In the genomic region with DNA sequence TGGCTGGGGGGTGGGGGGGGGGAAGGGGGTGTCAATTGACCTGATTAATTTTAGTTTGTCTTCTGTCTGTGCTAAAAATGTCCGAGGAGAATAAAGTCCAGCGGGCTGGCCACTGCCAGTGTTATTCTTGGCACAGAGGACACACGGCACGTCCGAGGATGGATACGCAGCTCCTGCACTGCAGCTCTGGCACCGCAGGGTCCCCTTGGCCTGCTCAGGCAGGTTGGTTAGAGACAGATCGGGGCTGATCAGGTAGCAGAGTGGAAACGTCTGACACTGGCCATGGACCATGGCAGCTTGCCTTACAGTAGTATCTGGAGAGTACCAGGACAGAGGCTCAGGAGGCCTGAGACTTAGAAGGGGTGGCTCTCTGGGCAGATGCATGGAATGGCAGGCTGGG, we compare ENCODE assay signal across 14 mouse cellular contexts. TPM values are rescaled to one million over a fixed set of nuclear protein-coding genes. Genes with fewer than 3 reads are reported as not detected.
DNase-seq lines count a peak whose midpoint lies in the region; ATAC-seq lines count a peak whose summit lies in the region.
"Had no signal": no experiment of that assay in that cellular context is flagged by ENCODE, and none has a peak within 500 bp of the region (broad histone marks: within the 10 kb centered on the region; RNA-seq: fewer than 3 reads in every experiment).

No protein-coding gene starts in this region.

- no peaks in the 10 kb centered on the region for H3K27me3 ChIP-seq in forebrain, embryonic 10.5 days (ENCODE audit: poor library complexity, severe bottlenecking)
- H3K27me3 ChIP-seq in forebrain, embryonic 14.5 days (replicated peaks; ENCODE audit: control insufficient read depth, insufficient read depth, low read length) = no peaks in the 10 kb centered on the region
- H3K27me3 ChIP-seq in kidney, embryonic 14.5 days (ENCODE audit: control insufficient read depth, insufficient read depth, low read length) = no peaks in the 10 kb centered on the region
- H3K27me3 ChIP-seq: liver, embryonic 12.5 days had no signal

- no peak overlapping the region for H3K4me3 ChIP-seq in forebrain, embryonic 10.5 days
- no peak overlapping the region for H3K4me3 ChIP-seq in forebrain, embryonic 14.5 days (ENCODE audit: low read depth, low read length)
- no peak overlapping the region for H3K4me3 ChIP-seq in kidney, embryonic 14.5 days (ENCODE audit: low read length)
- H3K4me3 ChIP-seq: liver, embryonic 12.5 days had no signal

- 82% methylated on average over 9 of the region's 9 CpGs for WGBS in forebrain, embryonic 10.5 days
- 67% methylated on average over 9 of the region's 9 CpGs for WGBS in forebrain, embryonic 14.5 days
- 43% methylated on average over 9 of the region's 9 CpGs for WGBS in kidney, embryonic 14.5 days

- no peaks in the 10 kb centered on the region for H3K36me3 ChIP-seq in forebrain, embryonic 10.5 days (replicated peaks)
- peaks cover 3% of the 10 kb centered on the region; the same call in 1 of the 2 replicates for H3K36me3 ChIP-seq in forebrain, embryonic 14.5 days (ENCODE audit: control insufficient read depth, insufficient read depth, low read length)
- H3K36me3 ChIP-seq in kidney, embryonic 14.5 days (ENCODE audit: control insufficient read depth, insufficient read depth, low read length) = peaks cover 2% of the 10 kb centered on the region; the same call in 1 of the 2 replicates
- H3K36me3 ChIP-seq: liver, embryonic 12.5 days had no signal

- peaks cover 31% of the 10 kb centered on the region for H3K4me1 ChIP-seq in forebrain, embryonic 10.5 days
- H3K4me1 ChIP-seq in forebrain, embryonic 14.5 days (ENCODE audit: control insufficient read depth, insufficient read depth, low read length) = peaks cover 5% of the 10 kb centered on the region
- no peaks in the 10 kb centered on the region for H3K4me1 ChIP-seq in kidney, embryonic 14.5 days (ENCODE audit: control insufficient read depth, insufficient read depth, low read length)
- H3K4me1 ChIP-seq: liver, embryonic 12.5 days had no signal

- no peaks in the 10 kb centered on the region for H3K9me3 ChIP-seq in forebrain, embryonic 10.5 days
- no peaks in the 10 kb centered on the region for H3K9me3 ChIP-seq in forebrain, embryonic 14.5 days (replicated peaks; ENCODE audit: control insufficient read depth, low read length)
- no peaks in the 10 kb centered on the region for H3K9me3 ChIP-seq in kidney, embryonic 14.5 days (ENCODE audit: control insufficient read depth, low read length)
- H3K9me3 ChIP-seq: liver, embryonic 12.5 days had no signal

- H3K4me2 ChIP-seq in forebrain, embryonic 14.5 days (ENCODE audit: low read length) = no peak overlapping the region
- no peak overlapping the region for H3K4me2 ChIP-seq in kidney, embryonic 14.5 days (replicated peaks; ENCODE audit: low read depth, low read length)
- H3K4me2 ChIP-seq: liver, embryonic 12.5 days had no signal

- ATAC-seq in forebrain, embryonic 14.5 days = no peak
- no peak for ATAC-seq in kidney, embryonic 14.5 days (ENCODE audit: low FRiP score, low TSS enrichment)
- ATAC-seq: liver, embryonic 12.5 days had no signal

- H3K27ac ChIP-seq in forebrain, embryonic 10.5 days = peak overlapping the region; percentile 48
- H3K27ac ChIP-seq in forebrain, embryonic 14.5 days (ENCODE audit: low read depth, low read length) = no peak overlapping the region
- H3K27ac ChIP-seq in kidney, embryonic 14.5 days (ENCODE audit: low read depth, low read length) = no peak overlapping the region
- H3K27ac ChIP-seq: liver, embryonic 12.5 days had no signal

- no peak overlapping the region for H3K9ac ChIP-seq in forebrain, embryonic 14.5 days (ENCODE audit: low read length)
- H3K9ac ChIP-seq in kidney, embryonic 14.5 days (ENCODE audit: low read depth, low read length) = no peak overlapping the region
- H3K9ac ChIP-seq: liver, embryonic 12.5 days had no signal

- DNase-seq in forebrain, embryonic 10.5 days (ENCODE audit: extremely low spot score, low spot score) = no peak
- DNase-seq in forebrain, embryonic 14.5 days (ENCODE audit: low spot score) = no peak
- DNase-seq in kidney, adult 11 months = peak; percentile 24
- peak; percentile 12 for DNase-seq in gastrocnemius, postnatal 10 days
- DNase-seq in heart, postnatal 4 days = peak; percentile 10
- no peak for DNase-seq in lung, postnatal 36 days
- no peak for DNase-seq in adrenal gland, adult 18-20 months (ENCODE audit: low spot score in 2 of 2)
- DNase-seq: adrenal gland, adult 8-10 months; B cell, adult 2 months; right cerebral cortex, adult 18-20 months had no signal

RNA-seq across cellular contexts. Expression of gene Cacng5, which starts 35.4 kb away (rescaled TPM):
- polyA plus RNA-seq in forebrain, embryonic 10.5 days (2016; fragmentation: Nextera tagmentation; extraction: Ambion mirVana) = 0.33 and 0.65 TPM in 2 replicates
- polyA plus RNA-seq in forebrain, embryonic 14.5 days (2014; fragmentation: Nextera tagmentation; extraction: Ambion mirVana) = 2.9 and 4.0 TPM in 2 replicates
- not detected in 2 replicates for polyA plus RNA-seq in kidney, embryonic 14.5 days (2014; fragmentation: Nextera tagmentation; extraction: Ambion mirVana)
- under 1 TPM; 0.38 TPM for total RNA-seq in gastrocnemius, postnatal 10 days (2021)
- total RNA-seq in heart, postnatal 4 days (2021) = under 1 TPM; 0.10 to 0.11 TPM
- under 1 TPM in 1 of 2 experiments, not detected in 1; 0.10 TPM for total RNA-seq in adrenal gland, adult 18-20 months (2021)
- total RNA-seq: common myeloid progenitor, adult 5-6 weeks; monocyte, adult 5-6 weeks had no signal

Comparison
In these comparisons a context has a peak if more than half of its experiments do, and no peak if none do; other contexts are left out.
1. DNase-seq: peak in kidney, adult 11 months (single experiment), gastrocnemius, postnatal 10 days (single experiment) and heart, postnatal 4 days (single experiment); none in forebrain, embryonic 10.5 days (single experiment), forebrain, embryonic 14.5 days (single experiment), lung, postnatal 36 days (single experiment) and adrenal gland, adult 18-20 months (0 of 2).